In the genomic region with DNA sequence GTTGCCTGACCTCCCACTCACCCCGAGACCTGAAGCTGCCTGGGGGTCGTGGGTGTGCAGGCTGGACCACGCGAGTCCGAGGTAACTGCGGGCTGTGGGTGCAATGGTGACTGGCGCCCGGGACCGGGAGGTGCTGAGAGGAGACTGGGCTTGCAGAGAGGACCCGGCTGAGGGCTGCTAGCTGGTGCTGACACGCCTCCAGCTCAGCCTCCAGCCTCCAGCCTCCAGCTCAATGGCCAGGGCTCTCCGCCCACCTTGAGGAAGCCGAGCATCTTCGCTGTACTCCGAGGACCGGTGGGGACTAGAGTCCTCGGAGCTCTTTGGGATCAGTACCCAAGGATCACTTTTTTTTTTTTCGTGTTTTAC, we compare ENCODE assay signal across 8 mouse cellular contexts. TPM values are rescaled to one million over a fixed set of nuclear protein-coding genes. Genes with fewer than 3 reads are reported as not detected.
DNase-seq lines count a peak whose midpoint lies in the region; ATAC-seq and TF ChIP-seq lines count a peak whose summit lies in the region.

No protein-coding gene starts in this region.

- WGBS in heart, postnatal 0 days, result under 1% methylated on average over 18 of the region's 18 CpGs
- WGBS in embryonic facial prominence, embryonic 12.5 days, result 0% methylated on average over 18 of the region's 18 CpGs
- WGBS in intestine, postnatal 0 days, result 0% methylated on average over 18 of the region's 18 CpGs
- WGBS in midbrain, embryonic 16.5 days, result 2% methylated on average over 18 of the region's 18 CpGs

- H3K27ac ChIP-seq in heart, postnatal 0 days (ENCODE audit: low read depth), result peak overlapping the region; percentile 73
- peak overlapping the region; percentile 75 for H3K27ac ChIP-seq in ES-E14 (ENCODE audit: insufficient read depth, low read depth, low read length, poor library complexity, severe bottlenecking)
- H3K27ac ChIP-seq in embryonic facial prominence, embryonic 12.5 days, result peak overlapping the region; percentile 97
- peak overlapping the region; percentile 73 for H3K27ac ChIP-seq in intestine, postnatal 0 days (ENCODE audit: low read depth, low read length)
- H3K27ac ChIP-seq in midbrain, embryonic 16.5 days (ENCODE audit: low read length), result peak overlapping the region; percentile 100

- TF ChIP-seq EP300 in heart, postnatal 0 days (IDR thresholded peaks at IDR 0.05; ENCODE audit: low read depth), result no peak

- H3K27me3 ChIP-seq in heart, postnatal 0 days (ENCODE audit: control insufficient read depth, insufficient read depth, low read length), result no peaks in the 10 kb centered on the region
- no peaks in the 10 kb centered on the region for H3K27me3 ChIP-seq in embryonic facial prominence, embryonic 12.5 days
- H3K27me3 ChIP-seq in intestine, postnatal 0 days (replicated peaks; ENCODE audit: control insufficient read depth, insufficient read depth, low read length), result no peaks in the 10 kb centered on the region
- no peaks in the 10 kb centered on the region for H3K27me3 ChIP-seq in midbrain, embryonic 16.5 days (ENCODE audit: control insufficient read depth, insufficient read depth, low read depth, low read length)

- TF ChIP-seq CTCF in heart, postnatal 0 days (IDR thresholded peaks at IDR 0.05; ENCODE audit: low read depth), result no peak
- no peak for TF ChIP-seq CTCF in intestine, postnatal 0 days (IDR thresholded peaks at IDR 0.05; ENCODE audit: low read depth)

- no peaks in the 10 kb centered on the region for H3K36me3 ChIP-seq in heart, postnatal 0 days (replicated peaks; ENCODE audit: control insufficient read depth, insufficient read depth, low read length)
- H3K36me3 ChIP-seq in ES-E14 (ENCODE audit: control insufficient read depth, insufficient read depth, low read length, poor library complexity, severe bottlenecking), result no peaks in the 10 kb centered on the region
- H3K36me3 ChIP-seq in embryonic facial prominence, embryonic 12.5 days, result no peaks in the 10 kb centered on the region
- H3K36me3 ChIP-seq in intestine, postnatal 0 days (ENCODE audit: control insufficient read depth, insufficient read depth), result no peaks in the 10 kb centered on the region
- no peaks in the 10 kb centered on the region for H3K36me3 ChIP-seq in midbrain, embryonic 16.5 days (ENCODE audit: control insufficient read depth, insufficient read depth, low read length)

- 0 out of 2 replicates have a peak, but pooled peaks cover 3% of the 10 kb centered on the region for H3K4me1 ChIP-seq in heart, postnatal 0 days (ENCODE audit: control insufficient read depth, insufficient read depth)
- peaks cover 0 to 9% of the 10 kb centered on the region in 2 experiments; a peak in 2 of 4 replicates for H3K4me1 ChIP-seq in ES-E14 (ENCODE audit: control insufficient read depth in 2 of 2, insufficient read depth in 2 of 2, low read length in 2 of 2, poor library complexity in 1 of 2)
- H3K4me1 ChIP-seq in embryonic facial prominence, embryonic 12.5 days, result no peaks in the 10 kb centered on the region
- H3K4me1 ChIP-seq in intestine, postnatal 0 days (replicated peaks; ENCODE audit: control insufficient read depth, insufficient read depth, low read length), result 0 out of 2 replicates have a peak, but pooled peaks cover 2% of the 10 kb centered on the region
- peaks cover 18% of the 10 kb centered on the region for H3K4me1 ChIP-seq in midbrain, embryonic 16.5 days (ENCODE audit: control insufficient read depth, insufficient read depth, low read length)

- ATAC-seq in heart, postnatal 0 days (ENCODE audit: insufficient read depth, low read depth), result peak; percentile 42
- ATAC-seq in embryonic facial prominence, embryonic 12.5 days (ENCODE audit: insufficient number of reproducible peaks, insufficient read depth, low FRiP score, low TSS enrichment), result peak; percentile 72
- peak; percentile 45 for ATAC-seq in intestine, postnatal 0 days
- peak; percentile 83 for ATAC-seq in midbrain, embryonic 16.5 days

- in situ Hi-C loops in ES-E14 (cut with MboI; ENCODE audit: low sequenced_read_pairs in 2 of 2, unreplicated experiment in 2 of 2), result no loop called here

- peak overlapping the region; percentile 66 for H3K4me2 ChIP-seq in heart, postnatal 0 days (ENCODE audit: low read depth, low read length)
- H3K4me2 ChIP-seq in embryonic facial prominence, embryonic 12.5 days (replicated peaks), result peak overlapping the region; percentile 60
- peak overlapping the region; percentile 95 for H3K4me2 ChIP-seq in intestine, postnatal 0 days (replicated peaks; ENCODE audit: low read depth)
- peak overlapping the region; percentile 71 for H3K4me2 ChIP-seq in midbrain, embryonic 16.5 days (ENCODE audit: low read length)

- DNase-seq in heart, postnatal 0 days (ENCODE audit: low spot score), result peak; percentile 31
- DNase-seq in heart, adult 8-10 months (ENCODE audit: low spot score), result no peak
- DNase-seq in ES-E14 (ENCODE audit: low read depth, low spot score), result no peak
- no peak for DNase-seq in cerebellum, adult 11 months
- DNase-seq in retina, postnatal 1 day, result no peak

- H3K9me3 ChIP-seq in heart, postnatal 0 days (replicated peaks; ENCODE audit: control insufficient read depth, low read length), result no peaks in the 10 kb centered on the region
- H3K9me3 ChIP-seq in ES-E14 (ENCODE audit: control insufficient read depth, insufficient read depth, low read depth, low read length), result no peaks in the 10 kb centered on the region
- H3K9me3 ChIP-seq in embryonic facial prominence, embryonic 12.5 days, result no peaks in the 10 kb centered on the region
- no peaks in the 10 kb centered on the region for H3K9me3 ChIP-seq in intestine, postnatal 0 days (ENCODE audit: control insufficient read depth)
- H3K9me3 ChIP-seq in midbrain, embryonic 16.5 days (replicated peaks; ENCODE audit: control insufficient read depth, low read length, poor library complexity, severe bottlenecking), result no peaks in the 10 kb centered on the region

- peak overlapping the region; percentile 67 for H3K9ac ChIP-seq in heart, postnatal 0 days (replicated peaks; ENCODE audit: low read depth, low read length)
- peak overlapping the region; percentile 69 for H3K9ac ChIP-seq in ES-E14 (ENCODE audit: insufficient read depth, low read depth, low read length, poor library complexity, severe bottlenecking)
- peak overlapping the region; percentile 67 for H3K9ac ChIP-seq in embryonic facial prominence, embryonic 12.5 days
- H3K9ac ChIP-seq in intestine, postnatal 0 days (ENCODE audit: low read depth, low read length), result peak overlapping the region; percentile 51
- H3K9ac ChIP-seq in midbrain, embryonic 16.5 days (ENCODE audit: low read depth, low read length), result peak overlapping the region; percentile 75

- peak overlapping the region; percentile 80 for H3K4me3 ChIP-seq in heart, postnatal 0 days (ENCODE audit: low read depth, low read length)
- H3K4me3 ChIP-seq in ES-E14 (ENCODE audit: insufficient read depth in 1 of 2, low read depth in 1 of 2, low read length in 2 of 2, poor library complexity in 1 of 2, severe bottlenecking in 1 of 2), result peak overlapping the region; percentile 74 to 92
- peak overlapping the region; percentile 77 for H3K4me3 ChIP-seq in embryonic facial prominence, embryonic 12.5 days
- H3K4me3 ChIP-seq in intestine, postnatal 0 days (ENCODE audit: low read depth, low read length), result peak overlapping the region; percentile 81
- peak overlapping the region; percentile 67 for H3K4me3 ChIP-seq in midbrain, embryonic 16.5 days (ENCODE audit: low read depth, low read length)

TF ChIP-seq in ES-E14, 5 proteins besides CTCF, POLR2A, EP300 and RAD21:
- TF ChIP-seq HCFC1 (IDR thresholded peaks at IDR 0.05; ENCODE audit: borderline replicate concordance, insufficient read depth, low read length) (no peak), ZC3H11A (IDR thresholded peaks at IDR 0.05; ENCODE audit: borderline replicate concordance, low read depth, low read length) (no peak), MAFK (IDR thresholded peaks at IDR 0.05; ENCODE audit: insufficient read depth, low read depth, low read length) (no peak), ZNF384 (IDR thresholded peaks at IDR 0.05; ENCODE audit: low read depth, low read length) (no peak), CHD2 (IDR thresholded peaks at IDR 0.05; ENCODE audit: low read depth, low read length) (no peak)

RNA-seq across cellular contexts. Expression of gene Ccdc171, which starts 0.3 kb away (rescaled TPM):
- total RNA-seq in heart, postnatal 0 days (2014; rRNA removed; ENCODE audit: low replicate concordance), result 0.46 and 2.0 TPM in 2 replicates
- polyA plus RNA-seq in heart, postnatal 0 days (2015; fragmentation: Nextera tagmentation; extraction: Ambion mirVana), result 1.2 and 2.0 TPM in 2 replicates
- total RNA-seq in heart, adult 8-10 months (2022), result 1 to 10 TPM in 2 of 4 experiments, under 1 TPM in 2; 0.33 to 1.5 (median 1.0) TPM
- 3.5 and 5.8 TPM in 2 replicates for total RNA-seq in ES-E14 (2012; rRNA removed)
- 6.3 and 8.1 TPM in 2 replicates for polyA plus RNA-seq in embryonic facial prominence, embryonic 12.5 days (2016; fragmentation: Nextera tagmentation; extraction: Ambion mirVana)
- 0.69 and 1.2 TPM in 2 replicates for polyA plus RNA-seq in intestine, postnatal 0 days (2015; fragmentation: Nextera tagmentation; extraction: Ambion mirVana)
- 3.5 TPM in 2 replicates for polyA plus RNA-seq in midbrain, embryonic 16.5 days (2015; fragmentation: Nextera tagmentation; extraction: Ambion mirVana)

RNA-seq across cellular contexts. Expression of gene Psip1, which starts 39.4 kb away (rescaled TPM):
- 20.3 and 52.5 TPM in 2 replicates for total RNA-seq in heart, postnatal 0 days (2014; rRNA removed; ENCODE audit: low replicate concordance)
- polyA plus RNA-seq in heart, postnatal 0 days (2015; fragmentation: Nextera tagmentation; extraction: Ambion mirVana), result 39.5 and 42.9 TPM in 2 replicates
- 10 to 100 TPM; 15.1 to 20.4 (median 17.3) TPM for total RNA-seq in heart, adult 8-10 months (2022)
- total RNA-seq in ES-E14 (2012; rRNA removed), result 86.0 and 90.5 TPM in 2 replicates
- polyA plus RNA-seq in embryonic facial prominence, embryonic 12.5 days (2016; fragmentation: Nextera tagmentation; extraction: Ambion mirVana), result 274 and 306 TPM in 2 replicates
- polyA plus RNA-seq in intestine, postnatal 0 days (2015; fragmentation: Nextera tagmentation; extraction: Ambion mirVana), result 32.1 and 32.4 TPM in 2 replicates
- polyA plus RNA-seq in midbrain, embryonic 16.5 days (2015; fragmentation: Nextera tagmentation; extraction: Ambion mirVana), result 284 and 290 TPM in 2 replicates
